Mouse (Mus musculus) spleen, adult 18-20 months (tissue): ENCODE data around the gene Pex11b.
"Not testable (repeated sequence)": the region's sequence is repeated elsewhere in the genome, so short reads cannot be mapped to it uniquely, and the experiment has no call there.

Source experiments
- DNase-seq, 2 experiments: peaks; one replicate each; pipeline ENCODE4 v3.0.0; 2022; ENCODE audit warnings: mixed read lengths in 2 of 2

Pex11b gene

GRCm38 (mm10) chr3:96629729-96630600, 5.2 kb upstream of the Pex11b start, which contains the start of gene Rbm8a:
Gene Rbm8a (plus strand): TSS chr3:96629933.
- DNase-seq = peak; percentile 85 to 92

GRCm38 (mm10) chr3:96632058-96632457, 3.1 kb upstream of the Pex11b start:
- no peak for DNase-seq

- no peak for DNase-seq
Observed at GRCm38 (mm10) chr3:96634015-96634414, 1.2 kb upstream of the Pex11b start.

GRCm38 (mm10) chr3:96635906-96636305, 730 bp downstream of the Pex11b start:
- DNase-seq = no peak

GRCm38 (mm10) chr3:96636448-96636847, 1.3 kb downstream of the Pex11b start:
- DNase-seq = no peak

GRCm38 (mm10) chr3:96639219-96639618, 4.0 kb downstream of the Pex11b start:
- DNase-seq = peak; percentile 48 to 76

GRCm38 (mm10) chr3:96645018-96645649, 10.0 kb downstream of the Pex11b start, which contains the start of gene Itga10:
Gene Itga10 (plus strand): TSS chr3:96645584.
- DNase-seq = peak in 1 of 2 experiments; percentile 52

- no peak for DNase-seq
Observed at GRCm38 (mm10) chr3:96647365-96647764, 12.2 kb downstream of the Pex11b start.

- no peak for DNase-seq
Observed at GRCm38 (mm10) chr3:96660901-96661300, 25.7 kb downstream of the Pex11b start.

- DNase-seq = no peak
Observed at GRCm38 (mm10) chr3:96662731-96663316, 27.6 kb downstream of the Pex11b start.

- peak; percentile 41 to 77 for DNase-seq
Observed at GRCm38 (mm10) chr3:96663432-96664239, 28.5 kb downstream of the Pex11b start.

- not testable (repeated sequence) for DNase-seq
Observed at GRCm38 (mm10) chr3:96665732-96666363, 30.7 kb downstream of the Pex11b start.

GRCm38 (mm10) chr3:96666916-96667315, 31.7 kb downstream of the Pex11b start:
- no peak for DNase-seq

GRCm38 (mm10) chr3:96667316-96667715, 32.1 kb downstream of the Pex11b start:
- no peak for DNase-seq

- DNase-seq = no peak
Observed at GRCm38 (mm10) chr3:96668424-96669067, 33.4 kb downstream of the Pex11b start.

- peak; percentile 71 for DNase-seq
Observed at GRCm38 (mm10) chr3:96669727-96670468, 34.7 kb downstream of the Pex11b start, which contains the start of gene Ankrd35. Gene Ankrd35 (plus strand): TSS chr3:96670131.

GRCm38 (mm10) chr3:96671519-96671918, 36.3 kb downstream of the Pex11b start:
- DNase-seq = no peak

- no peak for DNase-seq
Observed at GRCm38 (mm10) chr3:96673514-96673913, 38.3 kb downstream of the Pex11b start.

GRCm38 (mm10) chr3:96674442-96674841, 39.3 kb downstream of the Pex11b start:
- DNase-seq = no peak

GRCm38 (mm10) chr3:96675171-96675570, 40.0 kb downstream of the Pex11b start:
- DNase-seq = no peak

- no peak for DNase-seq
Observed at GRCm38 (mm10) chr3:96675690-96676089, 40.5 kb downstream of the Pex11b start.
